Mouse (Mus musculus): Measurements from ENCODE around the gene Rab3c. TPM values are rescaled to one million over a fixed set of nuclear protein-coding genes. Genes with fewer than 3 reads are reported as not detected.

Gene Rab3c
- total RNA-seq, 4 experiments from 2014 or later = 0.03 to 0.22 (median 0.08) TPM

- DNase-seq (ENCODE audit: low spot score) = no peak
Observed at GRCm38 (mm10) chr13:110094998-110095397, 185.8 kb downstream of the Rab3c start.

GRCm38 (mm10) chr13:110093720-110094685 is 186.8 kb downstream of the Rab3c start:
- DNase-seq (ENCODE audit: low spot score) = no peak

GRCm38 (mm10) chr13:110083961-110084360 is 196.8 kb downstream of the Rab3c start:
- DNase-seq (ENCODE audit: low spot score) = no peak

- no peak for DNase-seq (ENCODE audit: low spot score)
Observed at GRCm38 (mm10) chr13:110081174-110081573, 199.6 kb downstream of the Rab3c start.

- DNase-seq (ENCODE audit: low spot score) = no peak
Observed at GRCm38 (mm10) chr13:110075587-110075986, 205.2 kb downstream of the Rab3c start.

GRCm38 (mm10) chr13:110074180-110074579 is 206.6 kb downstream of the Rab3c start:
- DNase-seq (ENCODE audit: low spot score) = no peak

DNA sequence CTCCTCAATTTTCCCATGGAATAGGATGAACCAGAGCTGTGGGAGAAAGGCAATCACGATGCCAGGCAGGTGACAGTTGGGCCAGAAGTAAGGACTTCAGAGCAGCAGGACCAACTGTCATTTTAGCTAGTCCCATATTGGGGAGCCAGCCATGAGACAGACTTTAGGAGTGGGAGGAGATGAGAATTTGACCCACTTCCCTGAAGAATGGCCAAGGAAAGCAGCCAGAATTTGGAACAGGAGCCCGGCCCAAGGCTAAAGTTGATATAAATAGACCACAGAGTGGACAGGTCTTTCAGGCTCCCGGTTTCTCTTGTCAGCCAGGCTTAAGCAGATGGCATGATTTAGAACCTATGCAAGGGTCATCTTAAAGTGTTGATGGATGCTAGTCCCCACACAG is 213.6 kb downstream of the Rab3c start:
- no peak for DNase-seq (ENCODE audit: low spot score)

- no peak for DNase-seq (ENCODE audit: low spot score)
Observed at GRCm38 (mm10) chr13:110066674-110067073, 214.1 kb downstream of the Rab3c start.

DNA sequence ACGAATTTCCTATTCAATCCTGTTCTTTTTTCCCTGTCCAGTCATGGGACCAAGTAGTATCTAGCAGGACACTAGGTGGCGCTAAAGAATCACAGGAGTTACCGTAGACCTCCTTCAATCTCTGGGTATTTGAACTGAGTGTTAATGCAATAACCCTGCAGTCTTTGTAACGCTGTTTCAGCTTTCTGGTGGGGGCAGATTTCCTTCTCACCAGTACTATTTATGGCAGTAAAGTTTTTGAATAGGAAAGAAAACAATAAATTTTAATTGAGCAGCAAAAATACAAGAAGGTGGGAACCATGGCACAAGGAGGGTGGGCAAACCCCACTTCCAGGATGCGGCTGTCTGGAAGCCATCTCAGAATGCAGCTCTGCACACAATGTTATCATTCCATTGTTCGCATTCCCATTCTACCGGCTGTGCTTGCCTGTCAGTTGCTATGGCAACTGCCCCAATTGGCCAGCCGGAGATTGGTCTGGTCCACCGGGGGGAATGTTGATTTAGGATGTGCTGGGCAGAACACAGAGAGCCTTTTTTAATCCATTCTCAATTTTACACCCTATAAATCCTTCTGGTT is 217.9 kb downstream of the Rab3c start:
- DNase-seq (ENCODE audit: low spot score) = peak; percentile 48

DNA sequence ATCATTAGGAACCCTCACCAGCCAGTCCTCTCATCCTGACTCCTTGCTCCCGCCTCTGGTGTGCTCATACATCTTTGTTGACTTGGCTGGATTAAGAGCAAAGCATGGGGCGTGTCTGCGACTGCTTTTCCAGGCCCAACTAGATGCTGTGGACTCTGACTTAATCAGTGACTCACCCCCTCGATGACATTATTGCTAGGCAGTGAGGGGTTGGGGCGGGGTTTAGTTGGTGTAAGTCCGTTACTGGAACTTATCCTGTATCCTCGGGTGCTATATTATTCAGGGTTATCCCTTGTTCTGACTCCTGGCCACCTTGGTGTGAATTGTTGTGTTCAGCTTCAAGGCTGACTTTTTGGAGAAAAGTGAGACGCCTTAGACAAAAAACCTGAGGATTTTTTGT is 218.5 kb downstream of the Rab3c start:
- no peak for DNase-seq (ENCODE audit: low spot score)

DNA sequence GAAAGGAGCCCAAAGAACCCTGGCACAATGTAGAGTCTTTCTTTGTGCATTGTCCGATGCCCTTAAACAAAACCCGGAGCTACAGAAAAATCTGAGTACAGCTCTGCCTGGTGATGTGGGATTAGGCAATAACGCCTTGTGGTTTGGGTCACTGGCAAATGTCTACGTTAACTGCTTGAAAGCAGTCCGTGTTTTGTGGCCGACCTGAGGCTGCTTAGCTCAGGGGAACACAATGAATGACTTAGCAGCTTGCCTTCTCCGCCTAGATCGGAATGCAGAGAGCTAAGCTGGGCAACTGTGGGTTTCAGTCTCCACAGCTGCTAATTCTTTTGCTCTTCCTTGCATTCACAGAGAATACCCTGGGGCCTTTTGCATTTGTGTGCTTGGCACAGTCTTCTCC is 226.3 kb downstream of the Rab3c start:
- DNase-seq (ENCODE audit: low spot score) = no peak

- no peak for DNase-seq (ENCODE audit: low spot score)
Observed at GRCm38 (mm10) chr13:110048767-110049434, 231.9 kb downstream of the Rab3c start.

DNA sequence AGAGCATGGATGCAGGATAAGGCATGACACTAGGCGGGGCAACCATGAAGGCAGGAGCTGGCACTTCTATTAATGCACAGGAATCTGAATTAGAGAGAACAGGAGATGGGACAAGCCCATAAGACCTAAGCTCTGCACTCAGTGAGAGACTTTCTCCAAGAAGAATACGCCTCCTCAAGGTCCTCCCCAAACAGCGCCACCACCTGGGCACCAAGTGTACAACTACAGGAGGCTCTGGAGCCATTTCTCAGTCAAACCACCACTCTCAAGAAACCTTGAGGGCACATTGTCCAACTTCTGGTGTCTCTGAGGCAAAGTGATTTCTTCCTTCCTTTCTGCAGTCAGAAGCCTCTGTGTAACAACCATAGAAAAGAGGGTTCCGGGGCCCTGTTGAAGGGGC is 236.4 kb downstream of the Rab3c start:
- DNase-seq (ENCODE audit: low spot score) = no peak

DNA sequence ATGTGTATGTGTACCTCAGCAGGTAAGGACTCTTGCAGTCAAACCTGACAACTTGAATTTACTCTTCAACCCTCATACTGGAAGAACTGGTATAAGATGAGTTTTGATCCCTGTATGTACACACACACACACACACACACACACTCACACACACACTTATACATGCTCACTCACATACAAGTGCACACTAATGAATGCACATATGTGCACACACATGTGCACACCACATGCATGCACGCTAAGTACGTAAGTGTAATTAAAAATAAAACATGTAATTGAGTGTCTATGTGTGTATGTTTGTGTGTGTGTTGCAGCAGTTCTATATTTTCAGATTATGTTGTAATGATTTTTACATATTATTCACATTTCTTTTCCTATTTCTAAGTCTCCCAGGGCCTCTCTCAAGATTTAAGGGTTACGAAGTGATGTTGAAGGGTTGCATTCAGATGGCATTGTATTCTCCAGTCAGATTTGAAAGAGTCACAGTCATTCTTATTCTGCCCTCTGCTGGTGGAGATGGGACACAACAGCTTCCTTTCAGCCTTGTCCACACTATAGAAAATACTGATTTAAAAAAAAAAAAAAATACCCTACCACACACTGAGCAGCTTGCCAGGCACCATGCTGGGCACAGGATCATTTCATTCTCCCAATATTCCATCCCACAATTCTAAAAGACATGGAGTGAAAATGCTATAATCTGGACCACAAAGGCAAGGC is 240.9 kb downstream of the Rab3c start:
- no peak for DNase-seq (ENCODE audit: low spot score)

DNA sequence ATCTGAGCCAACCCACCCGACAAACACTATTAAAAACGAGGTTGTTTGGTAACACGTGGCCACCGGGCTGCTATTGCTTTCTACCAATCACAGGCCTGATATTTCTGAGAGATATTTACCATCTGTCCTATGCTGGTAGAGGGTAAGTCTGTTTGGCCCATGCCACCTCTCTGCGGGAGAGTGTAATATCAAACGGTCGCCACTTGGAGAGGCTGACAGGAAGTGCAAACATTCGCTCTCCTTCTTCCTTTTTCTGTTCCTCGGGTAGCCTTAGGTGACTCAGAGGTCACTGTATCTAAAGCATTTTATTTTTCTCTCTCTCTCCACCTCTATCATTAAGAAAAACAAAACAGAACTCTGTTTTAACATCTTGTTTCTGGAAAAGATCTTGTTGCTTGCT is 241.6 kb downstream of the Rab3c start:
- no peak for DNase-seq (ENCODE audit: low spot score)

- no peak for DNase-seq (ENCODE audit: low spot score)
Observed at GRCm38 (mm10) chr13:110038521-110038920, 242.3 kb downstream of the Rab3c start.

DNA sequence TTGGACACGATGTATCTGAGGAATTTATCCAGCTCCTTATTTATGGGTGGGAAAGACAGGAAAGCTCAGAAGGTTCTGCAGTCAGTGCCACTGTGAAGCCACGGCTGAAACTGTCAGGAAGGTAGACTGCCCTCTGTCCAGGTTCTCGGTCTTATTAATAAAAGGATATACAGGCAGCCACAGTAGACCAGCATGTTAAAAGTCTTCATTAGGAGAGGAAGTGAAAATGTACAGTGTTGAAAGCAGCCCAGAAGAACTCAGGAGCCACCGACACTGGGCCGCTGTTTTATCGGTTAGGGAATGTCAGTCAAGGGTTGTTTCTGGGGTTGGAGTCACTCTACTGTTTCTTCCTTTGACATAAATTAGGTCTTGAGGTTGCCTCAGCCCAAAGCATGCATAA is 245.9 kb downstream of the Rab3c start:
- DNase-seq (ENCODE audit: low spot score) = no peak

DNA sequence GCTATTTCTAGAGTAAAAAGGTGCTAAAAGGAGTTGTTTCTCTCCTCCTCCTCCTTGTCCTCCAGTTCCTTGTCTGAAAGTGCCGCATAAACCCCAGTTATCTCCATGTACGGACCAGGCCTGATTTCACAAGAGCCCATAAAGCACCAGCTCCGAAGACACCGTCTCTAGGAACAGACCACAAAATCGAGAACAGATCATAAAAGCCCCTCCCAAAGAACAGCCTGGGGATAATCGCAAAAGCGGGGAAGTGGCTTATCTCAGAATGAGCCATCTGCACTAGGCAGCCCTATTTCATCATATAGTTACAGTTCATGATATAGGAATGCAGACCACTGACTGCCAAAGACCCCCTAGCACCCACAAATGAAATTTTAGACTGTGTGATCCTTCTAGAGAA is 246.8 kb downstream of the Rab3c start:
- no peak for DNase-seq (ENCODE audit: low spot score)

DNA sequence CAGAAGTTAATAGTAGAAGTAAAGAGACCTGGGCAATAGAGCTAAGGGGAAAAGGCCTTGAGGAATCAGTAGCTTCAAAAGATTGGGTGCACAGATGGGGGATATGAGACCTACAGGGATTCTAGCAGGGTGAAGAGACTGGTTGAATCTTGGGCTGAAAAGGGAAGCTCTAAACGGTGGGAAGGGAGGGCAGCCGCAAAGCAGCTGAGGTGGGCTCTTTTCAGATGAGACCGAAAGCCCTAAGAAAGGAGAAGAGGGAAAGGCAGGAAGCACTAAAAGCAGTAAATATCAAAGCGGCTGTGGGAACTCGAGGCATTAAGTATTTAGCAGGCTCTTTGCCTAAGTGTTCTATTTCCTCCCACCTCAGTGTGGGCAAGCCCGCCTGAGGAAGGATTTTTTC is 248.9 kb downstream of the Rab3c start:
- no peak for DNase-seq (ENCODE audit: low spot score)

GRCm38 (mm10) chr13:110031061-110031460 is 249.7 kb downstream of the Rab3c start:
- no peak for DNase-seq (ENCODE audit: low spot score)

GRCm38 (mm10) chr13:110024381-110025161 is 256.2 kb downstream of the Rab3c start:
- no peak for DNase-seq (ENCODE audit: low spot score)
